8 mouse cellular contexts compared by ENCODE assay signal in the genomic region with DNA sequence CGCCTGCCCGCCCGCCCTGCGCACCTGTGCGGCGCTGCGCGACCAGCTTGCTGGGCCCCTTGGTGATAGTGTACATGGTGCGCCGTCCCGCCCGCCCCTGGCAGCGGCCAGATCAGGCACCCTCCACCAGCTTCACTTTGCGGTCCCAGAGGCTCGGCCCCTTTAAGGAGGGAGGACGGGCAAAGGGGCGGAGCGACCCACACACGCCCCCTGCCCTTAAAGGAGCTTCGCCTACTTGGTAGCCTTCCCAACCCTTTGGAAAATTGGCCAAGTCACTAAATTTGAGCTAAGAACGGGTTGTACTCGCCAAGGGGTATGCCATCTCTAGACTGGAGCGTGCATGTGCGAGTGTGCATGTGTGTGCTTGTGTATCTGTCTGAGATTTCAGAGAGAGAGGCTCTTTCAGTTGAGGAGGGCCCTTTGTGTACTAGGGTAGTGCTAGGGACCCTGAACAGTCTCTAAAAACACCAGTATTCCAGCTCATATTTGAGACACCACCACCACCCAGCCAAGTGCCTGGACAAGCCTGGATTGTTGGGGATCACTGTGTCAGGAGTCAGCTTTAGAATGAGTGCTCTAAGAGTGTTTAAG. TPM values are rescaled to one million over a fixed set of nuclear protein-coding genes. Genes with fewer than 3 reads are reported as not detected.
DNase-seq lines count a peak whose midpoint lies in the region; ATAC-seq and TF ChIP-seq lines count a peak whose summit lies in the region.

Gene Mcrip2 (minus strand): TSS at position 164 of the 591 bp plus-strand sequence.

- H3K27ac ChIP-seq in hindbrain, embryonic 15.5 days (replicated peaks), result peak within 1 kb of the TSS; percentile 75
- peak within 1 kb of the TSS; percentile 88 for H3K27ac ChIP-seq in left cerebral cortex, adult 2 months
- 0 out of 2 replicates have a peak within 1 kb of the TSS, but pooled peaks have one; percentile 19 for H3K27ac ChIP-seq in macrophage

- peak within 1 kb of the TSS; percentile 71 for H3K4me3 ChIP-seq in hindbrain, embryonic 15.5 days
- peak within 1 kb of the TSS; percentile 91 for H3K4me3 ChIP-seq in left cerebral cortex, adult 2 months
- H3K4me3 ChIP-seq in macrophage (ENCODE audit: inconsistent target), result peak within 1 kb of the TSS; percentile 40

- under 1% methylated on average over 24 of the region's 24 CpGs for WGBS in hindbrain, embryonic 15.5 days
- WGBS in macrophage (ENCODE audit: missing documents), result 2% methylated on average over 24 of the region's 24 CpGs

- no peaks in the 10 kb centered on the region for H3K27me3 ChIP-seq in hindbrain, embryonic 15.5 days

- peak; percentile 92 for DNase-seq in R1 (ENCODE audit: low read depth, low spot score)
- DNase-seq in cerebellum, postnatal 10 days, result peak; percentile 89
- peak; percentile 93 for DNase-seq in gastrocnemius, adult 18-20 months (ENCODE audit: low spot score)
- peak; percentile 80 to 82 for DNase-seq in left cerebral cortex, adult 2 months (ENCODE audit: extremely low spot score in 1 of 2, low spot score in 2 of 2)
- peak; percentile 60 to 75 for DNase-seq in right cerebral cortex, postnatal 36 days (ENCODE audit: low spot score in 2 of 2)

- H3K9me3 ChIP-seq in hindbrain, embryonic 15.5 days, result no peaks in the 10 kb centered on the region

- intact Hi-C loops in left cerebral cortex, adult 2 months (cut with DNase I), result no loop called here

- TF ChIP-seq CTCF in left cerebral cortex, adult 2 months (IDR thresholded peaks at IDR 0.05), result no peak

- H3K4me2 ChIP-seq in hindbrain, embryonic 15.5 days, result peak within 1 kb of the TSS; percentile 95

- no peaks in the 10 kb centered on the region; the same call in 1 of the 2 replicates for H3K79me2 ChIP-seq in macrophage (ENCODE audit: inconsistent target)

- H3K9ac ChIP-seq in hindbrain, embryonic 15.5 days, result peak within 1 kb of the TSS; percentile 72

- no peaks in the 10 kb centered on the region for H3K36me3 ChIP-seq in hindbrain, embryonic 15.5 days
- no peaks in the 10 kb centered on the region for H3K36me3 ChIP-seq in macrophage (ENCODE audit: inconsistent target)

- peak; percentile 82 for ATAC-seq in hindbrain, embryonic 15.5 days (ENCODE audit: low FRiP score, low read depth)
- ATAC-seq in erythroid progenitor cell, adult 5-6 weeks (replicated peaks; ENCODE audit: low FRiP score, poor library complexity, severe bottlenecking), result no peak

- peaks cover 22% of the 10 kb centered on the region for H3K4me1 ChIP-seq in hindbrain, embryonic 15.5 days (replicated peaks)

RNA-seq across cellular contexts. Expression of gene Mcrip2, which starts in this region (rescaled TPM):
- total RNA-seq in gastrocnemius, adult 18-20 months (2021), result 100 to 1,000 TPM in 1 of 2 experiments, 10 to 100 TPM in 1; 84.2 to 102 TPM
- polyA plus RNA-seq in hindbrain, embryonic 15.5 days (2015; fragmentation: Nextera tagmentation; extraction: Ambion mirVana), result 27.0 and 28.4 TPM in 2 replicates
- total RNA-seq in left cerebral cortex, adult 2 months (2021), result 10 to 100 TPM; 17.8 to 25.7 TPM
- total RNA-seq in macrophage (2018; cell fraction: chromatin; rRNA removed), result 1 to 10 TPM in 12 of 26 experiments, not detected in 14; 1.5 to 9.1 (median 3.0) TPM
- total RNA-seq in macrophage (2018; cell fraction: cytosol; rRNA removed), result 10 to 100 TPM in 7 of 26 experiments, 1 to 10 TPM in 19; 4.8 to 12.5 (median 8.4) TPM
- 1 to 10 TPM in 22 of 26 experiments, under 1 TPM in 1, not detected in 3; 0.84 to 9.2 (median 2.3) TPM for total RNA-seq in macrophage (2018; cell fraction: nucleus; rRNA removed)
- polyA plus RNA-seq in macrophage (2018), result 5.6 to 15.2 TPM (median 7.1 TPM) in 3 replicates
- 4.2 and 11.9 TPM in 2 replicates for total RNA-seq in erythroid progenitor cell, adult 5-6 weeks (2015; ENCODE audit: low replicate concordance)
- 3.5 TPM in 1 of 2 replicates, not detected in the other for total RNA-seq in erythroid progenitor cell, adult 5-6 weeks (2017; ENCODE audit: low replicate concordance)

Comparison
In these comparisons a context has a peak if more than half of its experiments do, and no peak if none do; other contexts are left out.
1. H3K27ac ChIP-seq: peak in every context shown above with its lines; median percentile 88 in left cerebral cortex, adult 2 months; 75 in hindbrain, embryonic 15.5 days; 19 in macrophage.
2. H3K4me3 ChIP-seq: peak in every context shown above with its lines; median percentile 91 in left cerebral cortex, adult 2 months; 71 in hindbrain, embryonic 15.5 days; 40 in macrophage.